ENCODE assay signal across 23 mouse cellular contexts in genomic region chr11:5252727-5253126, GRCm38 (mm10). TPM values are rescaled to one million over a fixed set of nuclear protein-coding genes. Genes with fewer than 3 reads are reported as not detected.
DNase-seq lines count a peak whose midpoint lies in the region; ATAC-seq and TF ChIP-seq lines count a peak whose summit lies in the region.
"Had no signal": no experiment of that assay in that cellular context is flagged by ENCODE, and none has a peak within 500 bp of the region (broad histone marks: within the 10 kb centered on the region; RNA-seq: fewer than 3 reads in every experiment).

No protein-coding gene starts in this region.

- H3K4me2 ChIP-seq in heart, embryonic 11.5 days, result no peak overlapping the region
- H3K4me2 ChIP-seq in kidney, embryonic 15.5 days, result no peak overlapping the region
- no peak overlapping the region for H3K4me2 ChIP-seq in stomach, postnatal 0 days (replicated peaks; ENCODE audit: low read depth)
- H3K4me2 ChIP-seq: hindbrain, embryonic 15.5 days; liver, embryonic 13.5 days; neural tube, embryonic 12.5 days had no signal

- peaks cover 35% of the 10 kb centered on the region for H3K4me1 ChIP-seq in heart, embryonic 11.5 days (ENCODE audit: control insufficient read depth, insufficient read depth, low read length)
- H3K4me1 ChIP-seq in kidney, embryonic 15.5 days, result peaks cover 58% of the 10 kb centered on the region
- H3K4me1 ChIP-seq in thymus, adult 2 months (replicated peaks; ENCODE audit: control insufficient read depth, insufficient read depth, low read length), result peaks cover 58% of the 10 kb centered on the region
- peaks cover 3% of the 10 kb centered on the region for H3K4me1 ChIP-seq in stomach, postnatal 0 days (replicated peaks; ENCODE audit: control insufficient read depth, insufficient read depth)

- H3K9me3 ChIP-seq in heart, embryonic 11.5 days (replicated peaks; ENCODE audit: control insufficient read depth, low read length), result no peaks in the 10 kb centered on the region
- H3K9me3 ChIP-seq in kidney, embryonic 15.5 days (replicated peaks), result no peaks in the 10 kb centered on the region
- no peaks in the 10 kb centered on the region for H3K9me3 ChIP-seq in stomach, postnatal 0 days (ENCODE audit: control insufficient read depth, low read length)
- H3K9me3 ChIP-seq: forebrain, embryonic 10.5 days; hindbrain, embryonic 15.5 days; liver, embryonic 13.5 days; megakaryocyte, embryonic 14.5 days; neural tube, embryonic 12.5 days had no signal

- H3K27me3 ChIP-seq in heart, embryonic 11.5 days (ENCODE audit: control insufficient read depth, insufficient read depth, low read length), result no peaks in the 10 kb centered on the region
- no peaks in the 10 kb centered on the region for H3K27me3 ChIP-seq in kidney, embryonic 15.5 days
- no peaks in the 10 kb centered on the region for H3K27me3 ChIP-seq in thymus, adult 2 months (ENCODE audit: control insufficient read depth, insufficient read depth, low read length)
- H3K27me3 ChIP-seq in stomach, postnatal 0 days (ENCODE audit: control insufficient read depth, insufficient read depth, low read length), result no peaks in the 10 kb centered on the region
- H3K27me3 ChIP-seq: hindbrain, embryonic 15.5 days; liver, embryonic 13.5 days; neural tube, embryonic 12.5 days had no signal

- no peak overlapping the region for H3K4me3 ChIP-seq in heart, embryonic 11.5 days (ENCODE audit: low read depth, low read length)
- no peak overlapping the region for H3K4me3 ChIP-seq in kidney, embryonic 15.5 days (replicated peaks)
- H3K4me3 ChIP-seq in thymus, adult 2 months (ENCODE audit: control insufficient read depth, insufficient read depth, low read length), result no peak overlapping the region
- no peak overlapping the region for H3K4me3 ChIP-seq in stomach, postnatal 0 days (ENCODE audit: low read depth, low read length)
- H3K4me3 ChIP-seq: forebrain, embryonic 10.5 days; hindbrain, embryonic 15.5 days; liver, embryonic 13.5 days; megakaryocyte, embryonic 14.5 days; neural tube, embryonic 12.5 days had no signal

- H3K9ac ChIP-seq in heart, embryonic 11.5 days (ENCODE audit: low read depth, low read length), result peak overlapping the region; percentile 31; the same call in 1 of the 2 replicates
- no peak overlapping the region for H3K9ac ChIP-seq in kidney, embryonic 15.5 days
- H3K9ac ChIP-seq in stomach, postnatal 0 days (ENCODE audit: low read length), result no peak overlapping the region
- H3K9ac ChIP-seq: forebrain, postnatal 0 days; hindbrain, embryonic 15.5 days; liver, embryonic 13.5 days; neural tube, embryonic 12.5 days had no signal

- ATAC-seq in heart, embryonic 11.5 days (replicated peaks; ENCODE audit: insufficient number of reproducible peaks, low FRiP score, low TSS enrichment), result no peak
- ATAC-seq in kidney, embryonic 15.5 days (replicated peaks; ENCODE audit: low FRiP score), result no peak
- ATAC-seq in stomach, postnatal 0 days (ENCODE audit: low FRiP score, low TSS enrichment), result no peak
- ATAC-seq: CD4-positive, CD25-positive, alpha-beta regulatory T cell, adult 4 months; forebrain, postnatal 0 days had no signal

- no peak for DNase-seq in heart, adult 8-10 months (ENCODE audit: low spot score)
- DNase-seq in kidney, postnatal 14 days, result no peak
- no peak for DNase-seq in thymus, adult 2 months
- DNase-seq in thymus, postnatal 14 days, result no peak
- DNase-seq in stomach, postnatal 0 days (ENCODE audit: low spot score), result no peak
- DNase-seq: adrenal gland, postnatal 36 days; cerebellum, adult 9-10 months; forebrain, postnatal 0 days; gastrocnemius, postnatal 36 days; kidney, adult 9 months; layer of hippocampus, adult 9-11 months; liver, embryonic 13.5 days; lung, postnatal 10 days; midbrain, embryonic 14.5 days; right cerebral cortex, postnatal 14 days; spleen, adult 18-20 months had no signal

- H3K27ac ChIP-seq in heart, embryonic 11.5 days (ENCODE audit: low read depth, low read length), result no peak overlapping the region
- H3K27ac ChIP-seq in kidney, embryonic 15.5 days, result 0 out of 2 replicates have a peak overlapping the region, but pooled peaks have one; percentile 4
- peak overlapping the region; percentile 93 for H3K27ac ChIP-seq in thymus, adult 2 months (ENCODE audit: control insufficient read depth, insufficient read depth, low read length)
- peak overlapping the region; percentile 40; the same call in 1 of the 2 replicates for H3K27ac ChIP-seq in stomach, postnatal 0 days (replicated peaks)
- H3K27ac ChIP-seq: forebrain, embryonic 10.5 days; hindbrain, embryonic 15.5 days; liver, embryonic 13.5 days; neural tube, embryonic 12.5 days had no signal

- TF ChIP-seq EP300 in stomach, postnatal 0 days (optimal IDR thresholded peaks at IDR 0.05), result no peak

- 77% methylated on average over 8 of the region's 8 CpGs for WGBS in heart, embryonic 11.5 days (ENCODE audit: insufficient replicate concordance)
- 80% methylated on average over 8 of the region's 8 CpGs for WGBS in kidney, embryonic 15.5 days
- 90% methylated on average over 8 of the region's 8 CpGs for WGBS in thymus, adult 2 months
- WGBS in stomach, postnatal 0 days, result 83% methylated on average over 8 of the region's 8 CpGs

- H3K36me3 ChIP-seq in heart, embryonic 11.5 days (ENCODE audit: control insufficient read depth, insufficient read depth, low read length), result no peaks in the 10 kb centered on the region
- H3K36me3 ChIP-seq in kidney, embryonic 15.5 days, result no peaks in the 10 kb centered on the region
- H3K36me3 ChIP-seq in thymus, adult 2 months (ENCODE audit: control insufficient read depth, insufficient read depth, low read length), result no peaks in the 10 kb centered on the region
- no peaks in the 10 kb centered on the region for H3K36me3 ChIP-seq in stomach, postnatal 0 days (ENCODE audit: control insufficient read depth, insufficient read depth, low read length)
- H3K36me3 ChIP-seq: forebrain, embryonic 10.5 days; hindbrain, embryonic 15.5 days; liver, embryonic 13.5 days; neural tube, embryonic 12.5 days had no signal

- no peak for TF ChIP-seq POLR2A in thymus, adult 2 months (IDR thresholded peaks at IDR 0.05; ENCODE audit: control insufficient read depth, extremely low read depth, insufficient read depth, low read length, poor library complexity)

- TF ChIP-seq CTCF in thymus, adult 2 months (IDR thresholded peaks at IDR 0.05; ENCODE audit: borderline replicate concordance, control insufficient read depth, extremely low read depth, insufficient read depth, low read length, poor library complexity), result no peak
- no peak for TF ChIP-seq CTCF in stomach, postnatal 0 days (IDR thresholded peaks at IDR 0.05; ENCODE audit: low read depth)

RNA-seq across cellular contexts. Expression of gene Kremen1, which starts 8.6 kb away (rescaled TPM):
- 16.3 and 21.7 TPM in 2 replicates for polyA plus RNA-seq in heart, embryonic 11.5 days (2014; fragmentation: Nextera tagmentation; extraction: Ambion mirVana)
- 100 to 1,000 TPM in 2 of 4 experiments, 10 to 100 TPM in 2; 86.5 to 107 (median 100) TPM for total RNA-seq in heart, adult 8-10 months (2022)
- polyA plus RNA-seq in kidney, embryonic 15.5 days (2015; fragmentation: Nextera tagmentation; extraction: Ambion mirVana), result 21.8 and 22.9 TPM in 2 replicates
- polyA plus RNA-seq in thymus, adult 2 months (2012; rRNA removed), result 170 and 197 TPM in 2 replicates
- 12.7 and 13.4 TPM in 2 replicates for polyA plus RNA-seq in stomach, postnatal 0 days (2015; fragmentation: Nextera tagmentation; extraction: Ambion mirVana)
